Mouse (Mus musculus): Measurements from ENCODE around the gene Fam69b. TPM values are rescaled to one million over a fixed set of nuclear protein-coding genes. Genes with fewer than 3 reads are reported as not detected.

Fam69b gene
- polyA plus RNA-seq, 1 experiment from 2014 or later = 1.3 TPM

MicroRNAs within 50 kb of the gene (microRNA counts, 519-probe panel; counts per million panel counts)
- microRNA mmu-miR-126-3p (3,644 counts per million, percentile 94 among the panel's probes with 10 or more counts), microRNA mmu-miR-126-5p (3,104 counts per million, percentile 85 among the panel's probes with 10 or more counts)

Small RNA genes within 50 kb of the gene (microRNA-seq; reads per million reads assigned to microRNA genes)
- gene Mir126a (1.2 reads per million), gene Mir126b (not detected)

Other genes starting within 250 kb of the Fam69b start
- gene Snapc4, start 247.8 kb upstream of the Fam69b start, polyA plus RNA-seq (2015; fragmentation: Nextera tagmentation; extraction: Ambion mirVana) = 7.1 and 10.0 TPM in 2 replicates
- gene Entr1, start 239.1 kb upstream of the Fam69b start, polyA plus RNA-seq (2015; fragmentation: Nextera tagmentation; extraction: Ambion mirVana) = 34.1 and 34.4 TPM in 2 replicates
- gene Pmpca, start 239.1 kb upstream of the Fam69b start, polyA plus RNA-seq (2015; fragmentation: Nextera tagmentation; extraction: Ambion mirVana) = 55.8 and 57.6 TPM in 2 replicates
- 5.2 and 5.8 TPM in 2 replicates for gene Inpp5e, start 219.3 kb upstream of the Fam69b start, polyA plus RNA-seq (2015; fragmentation: Nextera tagmentation; extraction: Ambion mirVana)
- 9.3 and 12.4 TPM in 2 replicates for gene Sec16a, start 183.2 kb upstream of the Fam69b start, polyA plus RNA-seq (2015; fragmentation: Nextera tagmentation; extraction: Ambion mirVana)
- gene Notch1, start 111.8 kb upstream of the Fam69b start, polyA plus RNA-seq (2015; fragmentation: Nextera tagmentation; extraction: Ambion mirVana) = 2.8 and 3.1 TPM in 2 replicates
- 50.9 and 54.3 TPM in 2 replicates for gene Egfl7, start 48.4 kb upstream of the Fam69b start, polyA plus RNA-seq (2015; fragmentation: Nextera tagmentation; extraction: Ambion mirVana)
- not detected in 2 replicates for gene Gm20532, start 41.8 kb upstream of the Fam69b start, polyA plus RNA-seq (2015; fragmentation: Nextera tagmentation; extraction: Ambion mirVana)
- gene Agpat2, start 24.0 kb upstream of the Fam69b start, polyA plus RNA-seq (2015; fragmentation: Nextera tagmentation; extraction: Ambion mirVana) = 58.3 and 65.7 TPM in 2 replicates
- not detected in 2 replicates for gene Lcn4, start 42.8 kb downstream of the Fam69b start, polyA plus RNA-seq (2015; fragmentation: Nextera tagmentation; extraction: Ambion mirVana)
- not detected in 2 replicates for gene Abo, start 236.5 kb downstream of the Fam69b start, polyA plus RNA-seq (2015; fragmentation: Nextera tagmentation; extraction: Ambion mirVana)